Mouse (Mus musculus) ES-E14 (cell line): ENCODE data around the gene Plekha4. TPM values are rescaled to one million over a fixed set of nuclear protein-coding genes. Genes with fewer than 3 reads are reported as not detected.

Experiments
- DNase-seq: peaks from one replicate; pipeline ENCODE4 v3.0.0-alpha.2; 2013; ENCODE audit warnings: low read depth, low spot score
- H3K27ac ChIP-seq: 2 replicates; pipeline ENCODE4 v1.5.1; 2012; ENCODE audit warnings: low read depth, mild to moderate bottlenecking, low read length, moderate library complexity, mixed read lengths; ENCODE audit not compliant: poor library complexity, insufficient read depth, severe bottlenecking
- H3K36me3 ChIP-seq: 2 replicates; pipeline ENCODE4 v1.6.1; 2012; ENCODE audit warnings: mild to moderate bottlenecking, low read length, moderate library complexity, mixed read lengths; ENCODE audit not compliant: control insufficient read depth, poor library complexity, insufficient read depth, severe bottlenecking
- H3K4me1 ChIP-seq, 2 experiments: fragments of 150-350 bp in 1 of 2; sonication (generic) in 1 of 2; 2 replicates each; pipeline ENCODE4 v1.6.1; 2012; ENCODE audit warnings: low read length in 2 of 2, mild to moderate bottlenecking in 1 of 2, mixed read lengths in 1 of 2; ENCODE audit not compliant: control insufficient read depth in 2 of 2, insufficient read depth in 2 of 2, poor library complexity in 1 of 2
- H3K4me3 ChIP-seq, 2 experiments: fragments of 150-350 bp in 1 of 2; sonication (generic) in 1 of 2; 2 replicates each; pipeline ENCODE4 v1.5.1; 2012; ENCODE audit warnings: low read length in 2 of 2, low read depth in 1 of 2, mild to moderate bottlenecking in 1 of 2, mixed read lengths in 1 of 2; ENCODE audit not compliant: insufficient read depth in 1 of 2, poor library complexity in 1 of 2, severe bottlenecking in 1 of 2
- H3K9ac ChIP-seq: 2 replicates; pipeline ENCODE4 v1.6.1; 2012; ENCODE audit warnings: low read depth, mild to moderate bottlenecking, low read length, mixed read lengths; ENCODE audit not compliant: poor library complexity, insufficient read depth, severe bottlenecking
- H3K9me3 ChIP-seq: fragments of 150-350 bp; sonication (generic); 2 replicates; pipeline ENCODE4 v1.6.1; 2012; ENCODE audit warnings: low read depth, mild to moderate bottlenecking, low read length; ENCODE audit not compliant: control insufficient read depth, insufficient read depth
- CHD2 ChIP-seq: IDR thresholded peaks from 2 replicates; pipeline ENCODE4 v1.6.1; 2014; ENCODE audit warnings: mild to moderate bottlenecking, low read depth, low read length, inconsistent platforms
- HCFC1 ChIP-seq: IDR thresholded peaks from 2 replicates; pipeline ENCODE4 v1.6.1; 2012; ENCODE audit warnings: low read length, inconsistent platforms, borderline replicate concordance; ENCODE audit not compliant: insufficient read depth
- MAFK ChIP-seq: IDR thresholded peaks from 2 replicates; pipeline ENCODE4 v1.6.1; 2014; ENCODE audit warnings: mild to moderate bottlenecking, low read depth, low read length, inconsistent platforms; ENCODE audit not compliant: insufficient read depth
- ZC3H11A ChIP-seq: IDR thresholded peaks from 2 replicates; pipeline ENCODE4 v1.6.1; 2012; ENCODE audit warnings: low read depth, mild to moderate bottlenecking, inconsistent platforms, low read length, borderline replicate concordance
- ZNF384 ChIP-seq: IDR thresholded peaks from 2 replicates; pipeline ENCODE4 v1.6.1; 2012; ENCODE audit warnings: low read depth, low read length, inconsistent platforms
- in situ Hi-C, 2 experiments: fragments of 600-800 bp; cut with MboI; formaldehyde crosslinking; loops; one replicate each; pipeline ENCODE4 v1.15.1; 2025; ENCODE audit warnings: low sequenced_read_pairs in 2 of 2, inconsistent platforms in 1 of 2; ENCODE audit not compliant: unreplicated experiment in 2 of 2
- total RNA-seq: library from RNA; depleted of rRNA; stranded (reverse); fragments of 300-350 nt; gene quantifications from 2 replicates; pipeline ENCODE4 v1.2.3, GENCODE M21; 2012

Gene Plekha4
- total RNA-seq, 1 experiment = 17.8 TPM

DNA sequence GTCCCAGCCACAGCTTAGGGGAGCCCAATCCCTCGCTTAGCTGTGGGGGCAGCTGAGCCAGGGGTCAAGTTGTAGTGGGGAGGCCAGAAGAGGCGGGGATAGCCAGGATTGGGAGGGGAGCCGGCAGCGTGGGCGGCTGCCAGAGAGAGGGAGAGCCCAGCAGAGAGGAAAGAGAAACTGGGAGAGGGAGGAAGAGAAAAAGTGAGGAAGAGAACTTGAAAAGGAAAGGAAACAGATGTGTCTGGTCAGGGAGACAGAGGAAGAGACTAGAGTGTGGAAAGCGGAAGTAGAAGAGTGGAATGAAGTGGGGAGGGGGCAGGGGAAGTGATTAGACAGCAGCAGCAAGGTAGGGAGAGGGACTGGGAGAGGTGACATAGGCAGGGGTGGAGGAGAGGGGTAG lies 3.3 kb downstream of the Plekha4 start:
- TF ChIP-seq HCFC1 (no peak), CHD2 (no peak), ZC3H11A (no peak), ZNF384 (no peak), MAFK (no peak)
- H3K27ac ChIP-seq = no peak overlapping the region
- H3K36me3 ChIP-seq = peaks cover 5% of the 10 kb centered on the region
- H3K4me1 ChIP-seq = peaks cover 1 to 30% of the 10 kb centered on the region in 2 experiments; a peak in 2 of 4 replicates
- H3K9ac ChIP-seq = peak overlapping the region; percentile 27; the same call in 1 of the 2 replicates
- in situ Hi-C loops = no loop called here
- no peak for DNase-seq
- no peak overlapping the region for H3K4me3 ChIP-seq
- no peaks in the 10 kb centered on the region for H3K9me3 ChIP-seq

DNA sequence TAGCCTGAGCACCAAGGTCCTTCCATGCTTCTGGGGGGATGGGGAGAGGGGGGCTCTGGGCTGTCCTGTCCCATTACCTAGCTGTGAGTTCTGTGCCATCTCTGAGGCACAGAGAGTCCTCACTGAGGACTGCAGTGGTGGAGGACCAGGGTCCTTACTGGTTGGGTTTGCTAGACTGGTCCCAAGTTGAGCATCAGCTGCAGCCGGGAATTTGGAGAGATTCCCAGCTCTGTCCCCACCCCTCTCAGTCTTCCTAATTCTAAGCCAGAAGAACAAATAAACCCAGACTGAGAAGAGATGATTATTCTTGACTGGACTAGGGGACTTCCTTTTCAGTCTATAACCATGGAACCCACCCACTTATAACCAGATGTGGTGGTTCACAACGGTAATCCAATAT lies 4.5 kb downstream of the Plekha4 start:
- H3K4me3 ChIP-seq = no peak overlapping the region
- H3K4me1 ChIP-seq = peaks cover 0 to 24% of the 10 kb centered on the region in 2 experiments; a peak in 2 of 4 replicates
- no peak overlapping the region for H3K27ac ChIP-seq
- no peak overlapping the region for H3K9ac ChIP-seq
- no peak for TF ChIP-seq ZC3H11A
- no peak for TF ChIP-seq CHD2
- TF ChIP-seq ZNF384 = no peak
- no peak for TF ChIP-seq HCFC1
- TF ChIP-seq MAFK = no peak
- H3K9me3 ChIP-seq = no peaks in the 10 kb centered on the region
- in situ Hi-C loops = no loop called here
- DNase-seq = no peak
- no peaks in the 10 kb centered on the region for H3K36me3 ChIP-seq

DNA sequence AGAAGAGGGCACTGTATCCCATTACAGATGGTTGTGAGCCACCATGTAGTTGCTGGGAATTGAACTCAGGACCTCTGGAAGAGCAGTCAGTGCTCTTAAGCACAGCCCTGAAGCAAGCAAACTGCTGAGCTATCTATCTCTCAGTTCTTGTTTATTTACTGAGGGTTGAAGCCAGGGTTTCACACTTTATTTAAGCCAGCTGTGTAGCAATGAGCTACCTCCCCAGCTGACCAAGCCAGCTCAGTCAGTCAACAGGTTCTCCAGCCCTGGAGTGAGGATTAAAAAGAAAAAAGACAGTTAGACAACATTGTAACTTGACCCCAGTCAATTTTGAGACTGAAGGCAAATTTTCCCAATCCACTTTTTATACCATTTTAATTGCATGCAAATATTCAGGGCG lies 9.5 kb downstream of the Plekha4 start:
- in situ Hi-C loops = no loop called here
- H3K9me3 ChIP-seq = no peaks in the 10 kb centered on the region
- TF ChIP-seq MAFK = no peak
- TF ChIP-seq ZC3H11A = no peak
- no peak for TF ChIP-seq ZNF384
- H3K27ac ChIP-seq = no peak overlapping the region
- H3K4me3 ChIP-seq = no peak overlapping the region
- H3K9ac ChIP-seq = no peak overlapping the region
- no peak for DNase-seq
- H3K36me3 ChIP-seq = no peaks in the 10 kb centered on the region
- peaks cover 2 to 18% of the 10 kb centered on the region in 2 experiments; a peak in 2 of 4 replicates for H3K4me1 ChIP-seq

DNA sequence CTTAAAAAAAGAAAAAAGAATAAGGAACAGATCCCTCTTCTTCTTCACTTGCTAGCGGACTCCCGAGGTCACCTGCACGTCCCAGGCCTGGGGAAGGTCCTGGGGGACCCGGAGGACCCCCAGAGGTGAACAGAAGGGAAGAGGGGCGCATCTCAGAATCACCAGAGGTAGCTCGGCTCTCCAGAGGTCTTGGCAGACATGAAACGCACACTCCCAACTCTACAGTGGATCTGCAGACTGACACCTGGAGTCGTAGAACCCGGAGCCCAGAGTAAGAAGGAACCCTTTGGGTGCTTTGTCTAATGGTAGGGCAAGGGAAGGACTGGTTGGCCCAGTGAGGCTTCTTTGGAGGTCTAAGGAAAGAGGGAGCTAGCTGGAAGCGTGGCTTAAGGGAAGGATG lies 11.5 kb downstream of the Plekha4 start:
- no peak for DNase-seq
- in situ Hi-C loops = no loop called here
- Histone ChIP-seq H3K36me3 (no peaks in the 10 kb centered on the region), H3K4me3 (peak overlapping the region; percentile 81 to 87), H3K9me3 (no peaks in the 10 kb centered on the region), H3K27ac (no peak overlapping the region), H3K4me1 (peaks cover 2 to 9% of the 10 kb centered on the region in 2 experiments; a peak in 2 of 4 replicates), H3K9ac (peak overlapping the region; percentile 74)
- TF ChIP-seq ZNF384 (no peak), MAFK (no peak), ZC3H11A (no peak), CHD2 (no peak), HCFC1 (no peak)
